Mouse (Mus musculus): ENCODE measurements around the gene Cd52.
A peak's percentile ranks its signal among the peaks of the same experiment; 100 is the strongest.

Cd52 gene

DNA sequence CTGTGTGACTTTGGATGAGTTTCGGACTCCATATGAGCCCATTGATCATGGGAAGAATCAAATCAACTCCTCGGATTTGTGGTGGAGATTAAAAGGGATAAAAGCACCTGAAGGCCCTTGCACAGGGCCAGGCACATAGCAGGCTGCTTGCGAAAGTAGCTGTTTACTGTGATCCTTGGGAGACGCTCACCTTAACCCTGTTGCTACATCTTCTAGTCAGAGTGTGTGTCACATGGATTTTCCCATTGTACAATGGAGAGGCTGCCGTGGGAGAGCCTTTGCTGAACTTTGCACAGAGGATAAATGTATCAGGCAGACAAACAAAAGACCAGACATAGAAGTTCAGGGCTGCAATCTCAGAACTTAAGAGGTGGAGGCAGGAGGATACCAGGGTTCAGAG lies 43.0 kb downstream of the Cd52 start:
- no peak for DNase-seq (ENCODE audit: low spot score)

DNA sequence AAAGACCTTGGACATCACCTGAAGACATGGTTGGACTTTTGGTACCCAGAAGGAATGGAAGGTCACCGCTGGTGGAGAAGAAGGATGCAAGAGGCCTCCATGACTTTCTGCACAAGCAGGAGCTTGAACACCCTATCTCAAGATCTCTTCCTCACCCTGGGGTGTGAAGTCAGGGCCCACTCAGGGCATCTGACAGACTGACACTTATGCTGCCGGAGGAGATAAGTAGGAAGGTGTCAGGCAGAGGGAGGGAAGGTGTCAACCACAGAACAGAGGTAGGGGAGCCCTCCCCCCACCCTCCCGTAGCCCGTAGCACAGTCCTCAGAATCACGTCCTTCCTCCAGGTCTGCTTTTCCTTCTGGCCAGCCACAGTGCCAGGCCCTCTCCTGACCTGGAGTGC lies 47.2 kb downstream of the Cd52 start:
- no peak for DNase-seq (ENCODE audit: low spot score)

- no peak for DNase-seq (ENCODE audit: low spot score)
These were observed 51.8 kb downstream of the Cd52 start for GRCm38 (mm10) chr4:134043041-134043440.

- no peak for DNase-seq (ENCODE audit: low spot score)
These were observed 53.4 kb downstream of the Cd52 start for GRCm38 (mm10) chr4:134041317-134042123.

GRCm38 (mm10) chr4:134035953-134036352 lies 58.9 kb downstream of the Cd52 start:
- peak; percentile 67 for DNase-seq (ENCODE audit: low spot score)

All from c-Kit-positive CD71-positive TER-119-positive erythroid progenitor cells, embryonic 14.5 days (primary cell).